Mouse (Mus musculus): ENCODE data around the gene Klra6. TPM values are rescaled to one million over a fixed set of nuclear protein-coding genes. Genes with fewer than 3 reads are reported as not detected.
"Not testable (repeated sequence)": the region's sequence is repeated elsewhere in the genome, so short reads cannot be mapped to it uniquely, and the experiment has no call there.

The Klra6 gene
- not detected in 2 replicates for polyA plus RNA-seq (2014; fragmentation: Nextera tagmentation; extraction: Ambion mirVana)

- Histone ChIP-seq H3K9ac (replicated peaks; ENCODE audit: low read length) (no peak within 1 kb of the TSS), H3K27ac (replicated peaks; ENCODE audit: low read depth, low read length) (no peak within 1 kb of the TSS), H3K4me3 (replicated peaks; ENCODE audit: low read depth, low read length) (no peak within 1 kb of the TSS), H3K9me3 (ENCODE audit: control insufficient read depth, low read length) (peaks cover 14% of the 10 kb centered on the region), H3K4me1 (ENCODE audit: control insufficient read depth, insufficient read depth, low read length) (no peaks in the 10 kb centered on the region), H3K4me2 (ENCODE audit: low read length) (no peak within 1 kb of the TSS), H3K27me3 (ENCODE audit: control insufficient read depth, insufficient read depth, low read length) (no peaks in the 10 kb centered on the region), H3K36me3 (ENCODE audit: control insufficient read depth, insufficient read depth, low read length) (no peaks in the 10 kb centered on the region)
- DNase-seq (no peak), ATAC-seq (ENCODE audit: low FRiP score, low TSS enrichment) (no peak)
- WGBS = 76% methylated on average over 4 of the region's 4 CpGs
Observed at GRCm38 (mm10) chr6:130026854-130027253, at the start of gene Klra6. Gene Klra6, minus strand, starts transcription at chr6:130026954.

- not testable (repeated sequence) for H3K27ac ChIP-seq (replicated peaks; ENCODE audit: low read depth, low read length); H3K9ac ChIP-seq (replicated peaks; ENCODE audit: low read length); DNase-seq; H3K9me3 ChIP-seq (ENCODE audit: control insufficient read depth, low read length); H3K4me3 ChIP-seq (replicated peaks; ENCODE audit: low read depth, low read length); H3K4me2 ChIP-seq (ENCODE audit: low read length); H3K27me3 ChIP-seq (ENCODE audit: control insufficient read depth, insufficient read depth, low read length); ATAC-seq (ENCODE audit: low FRiP score, low TSS enrichment); H3K4me1 ChIP-seq (ENCODE audit: control insufficient read depth, insufficient read depth, low read length); H3K36me3 ChIP-seq (ENCODE audit: control insufficient read depth, insufficient read depth, low read length)
- WGBS = 60% methylated on average over 1 of the region's 1 CpGs
Observed at GRCm38 (mm10) chr6:130067171-130067570, 40.4 kb upstream of the Klra6 start, which contains the start of gene Klra4. Gene Klra4, minus strand, starts transcription at chr6:130067271.

GRCm38 (mm10) chr6:130065196-130065595 lies 38.4 kb upstream of the Klra6 start:
- H3K4me2 ChIP-seq (ENCODE audit: low read length) = no peak overlapping the region
- peaks cover 3% of the 10 kb centered on the region; the same call in 1 of the 2 replicates for H3K9me3 ChIP-seq (ENCODE audit: control insufficient read depth, low read length)
- 76% methylated on average over 5 of the region's 5 CpGs for WGBS
- ATAC-seq (ENCODE audit: low FRiP score, low TSS enrichment) = no peak
- H3K27ac ChIP-seq (replicated peaks; ENCODE audit: low read depth, low read length) = no peak overlapping the region
- no peak overlapping the region for H3K9ac ChIP-seq (replicated peaks; ENCODE audit: low read length)
- no peaks in the 10 kb centered on the region for H3K36me3 ChIP-seq (ENCODE audit: control insufficient read depth, insufficient read depth, low read length)
- H3K4me3 ChIP-seq (replicated peaks; ENCODE audit: low read depth, low read length) = no peak overlapping the region
- no peaks in the 10 kb centered on the region for H3K4me1 ChIP-seq (ENCODE audit: control insufficient read depth, insufficient read depth, low read length)
- no peaks in the 10 kb centered on the region for H3K27me3 ChIP-seq (ENCODE audit: control insufficient read depth, insufficient read depth, low read length)
- no peak for DNase-seq

GRCm38 (mm10) chr6:130035146-130035545 lies 8.4 kb upstream of the Klra6 start:
- WGBS = 57% methylated on average over 4 of the region's 4 CpGs
- ATAC-seq (ENCODE audit: low FRiP score, low TSS enrichment); H3K4me2 ChIP-seq (ENCODE audit: low read length); H3K9ac ChIP-seq (replicated peaks; ENCODE audit: low read length); H3K9me3 ChIP-seq (ENCODE audit: control insufficient read depth, low read length); DNase-seq; H3K4me1 ChIP-seq (ENCODE audit: control insufficient read depth, insufficient read depth, low read length); H3K27me3 ChIP-seq (ENCODE audit: control insufficient read depth, insufficient read depth, low read length); H3K36me3 ChIP-seq (ENCODE audit: control insufficient read depth, insufficient read depth, low read length); H3K27ac ChIP-seq (replicated peaks; ENCODE audit: low read depth, low read length); H3K4me3 ChIP-seq (replicated peaks; ENCODE audit: low read depth, low read length): not testable (repeated sequence)

GRCm38 (mm10) chr6:130031493-130032089 lies 4.8 kb upstream of the Klra6 start:
- not testable (repeated sequence) for H3K27ac ChIP-seq (replicated peaks; ENCODE audit: low read depth, low read length); ATAC-seq (ENCODE audit: low FRiP score, low TSS enrichment); H3K4me2 ChIP-seq (ENCODE audit: low read length); H3K9ac ChIP-seq (replicated peaks; ENCODE audit: low read length); H3K9me3 ChIP-seq (ENCODE audit: control insufficient read depth, low read length); H3K36me3 ChIP-seq (ENCODE audit: control insufficient read depth, insufficient read depth, low read length); H3K4me3 ChIP-seq (replicated peaks; ENCODE audit: low read depth, low read length); H3K4me1 ChIP-seq (ENCODE audit: control insufficient read depth, insufficient read depth, low read length); H3K27me3 ChIP-seq (ENCODE audit: control insufficient read depth, insufficient read depth, low read length); DNase-seq

Other genes with a start within 250 kb of the Klra6 start
- gene Gm156, start 242.7 kb downstream of the Klra6 start, polyA plus RNA-seq (2014; fragmentation: Nextera tagmentation; extraction: Ambion mirVana) = not detected in 2 replicates
- not detected in 2 replicates for gene Gm17631, start 164.3 kb downstream of the Klra6 start, polyA plus RNA-seq (2014; fragmentation: Nextera tagmentation; extraction: Ambion mirVana)
- gene Klra17, start 150.3 kb downstream of the Klra6 start, polyA plus RNA-seq (2014; fragmentation: Nextera tagmentation; extraction: Ambion mirVana) = not detected in 2 replicates
- gene Klra5, start 109.3 kb downstream of the Klra6 start, polyA plus RNA-seq (2014; fragmentation: Nextera tagmentation; extraction: Ambion mirVana) = not detected in 2 replicates
- not detected in 2 replicates for gene Klra4, start 40.3 kb upstream of the Klra6 start, polyA plus RNA-seq (2014; fragmentation: Nextera tagmentation; extraction: Ambion mirVana)
- not detected in 2 replicates for gene Klra8, start 102.9 kb upstream of the Klra6 start, polyA plus RNA-seq (2014; fragmentation: Nextera tagmentation; extraction: Ambion mirVana)
- gene Klra9, start 166.2 kb upstream of the Klra6 start, polyA plus RNA-seq (2014; fragmentation: Nextera tagmentation; extraction: Ambion mirVana) = not detected in 2 replicates
- not detected in 2 replicates for gene Klra7, start 206.4 kb upstream of the Klra6 start, polyA plus RNA-seq (2014; fragmentation: Nextera tagmentation; extraction: Ambion mirVana)